Mouse (Mus musculus) forebrain, embryonic 14.5 days (tissue): ENCODE results near the gene Ubap2. TPM values are rescaled to one million over a fixed set of nuclear protein-coding genes. Genes with fewer than 3 reads are reported as not detected.

Experiments
- ATAC-seq: fragments of 200-750 bp; cut with Nextera tagmentation; 2 replicates; pipeline ENCODE4 v1.8.0; 2017; ENCODE audit warnings: mild to moderate bottlenecking, moderate library complexity
- DNase-seq: peaks from one replicate; pipeline ENCODE4 v3.0.0-alpha.2; 2015; ENCODE audit warnings: low spot score
- H3K27ac ChIP-seq: fragments of 300-500 bp; sonication (generic); 2 replicates; pipeline ENCODE4 v1.5.1; 2014; ENCODE audit warnings: low read depth, mild to moderate bottlenecking, control low read depth, low read length, moderate library complexity
- H3K27me3 ChIP-seq: fragments of 300-500 bp; sonication (generic); replicated peaks from 2 replicates; pipeline ENCODE4 v1.6.1; 2014; ENCODE audit warnings: low read length, control low read depth, mixed read lengths; ENCODE audit not compliant: control insufficient read depth, insufficient read depth
- H3K36me3 ChIP-seq: fragments of 300-500 bp; sonication (generic); 2 replicates; pipeline ENCODE4 v1.6.1; 2014; ENCODE audit warnings: low read length, control low read depth; ENCODE audit not compliant: control insufficient read depth, insufficient read depth
- H3K4me1 ChIP-seq: fragments of 300-500 bp; sonication (generic); 2 replicates; pipeline ENCODE4 v1.6.1; 2014; ENCODE audit warnings: antibody characterized with exemption, low read length, control low read depth; ENCODE audit not compliant: control insufficient read depth, insufficient read depth
- H3K4me2 ChIP-seq: fragments of 300-500 bp; sonication (generic); 2 replicates; pipeline ENCODE4 v1.6.1; 2014; ENCODE audit warnings: mild to moderate bottlenecking, control low read depth, low read length
- H3K4me3 ChIP-seq: fragments of 300-500 bp; sonication (generic); 2 replicates; pipeline ENCODE4 v1.5.1; 2014; ENCODE audit warnings: low read depth, low read length, control low read depth
- H3K9ac ChIP-seq: fragments of 300-500 bp; sonication (generic); 2 replicates; pipeline ENCODE4 v1.6.1; 2014; ENCODE audit warnings: mild to moderate bottlenecking, low read length, control low read depth, moderate library complexity
- H3K9me3 ChIP-seq: fragments of 300-500 bp; sonication (generic); replicated peaks from 2 replicates; pipeline ENCODE4 v1.6.1; 2016; ENCODE audit warnings: low read length, control low read depth, mixed read lengths; ENCODE audit not compliant: control insufficient read depth
- WGBS: fragments of 180-500 bp; shearing (Covaris S2); extraction: QIAGEN DNeasy Blood & Tissue Kit; methylation state at CpG from one replicate; pipeline ENCODE4 v1.1.7; 2014; 5-methylcytosine and 5-hydroxymethylcytosine counted together
- polyA plus RNA-seq: library from polyadenylated mRNA; unstranded; fragments of >200 nt; fragmentation: Nextera tagmentation; extraction: Ambion mirVana; gene quantifications from 2 replicates; pipeline ENCODE4 v1.2.1, GENCODE M21; 2014

Gene Ubap2
- polyA plus RNA-seq, 1 experiment from 2014 or later = 41.7 TPM

- Histone ChIP-seq H3K9ac (no peak overlapping the region), H3K4me2 (no peak overlapping the region), H3K27ac (no peak overlapping the region), H3K4me3 (no peak overlapping the region), H3K9me3 (no peaks in the 10 kb centered on the region), H3K36me3 (no peaks in the 10 kb centered on the region), H3K27me3 (no peaks in the 10 kb centered on the region), H3K4me1 (peaks cover 4% of the 10 kb centered on the region; the same call in 1 of the 2 replicates)
- ATAC-seq (no peak), DNase-seq (no peak)
- 97% methylated on average over 3 of the region's 3 CpGs for WGBS
These were observed 113.7 kb downstream of the Ubap2 start for GRCm38 (mm10) chr4:41161232-41161631.

GRCm38 (mm10) chr4:41158251-41158650 lies 116.7 kb downstream of the Ubap2 start:
- no peak for ATAC-seq
- H3K9me3 ChIP-seq = no peaks in the 10 kb centered on the region
- H3K9ac ChIP-seq = no peak overlapping the region
- no peaks in the 10 kb centered on the region for H3K27me3 ChIP-seq
- H3K4me2 ChIP-seq = no peak overlapping the region
- no peak overlapping the region for H3K27ac ChIP-seq
- DNase-seq = no peak
- no peak overlapping the region for H3K4me3 ChIP-seq
- no peaks in the 10 kb centered on the region for H3K4me1 ChIP-seq
- no peaks in the 10 kb centered on the region for H3K36me3 ChIP-seq
- WGBS = 100% methylated on average over 1 of the region's 1 CpGs

- H3K4me2 ChIP-seq = no peak overlapping the region
- no peak overlapping the region for H3K9ac ChIP-seq
- H3K4me1 ChIP-seq = no peaks in the 10 kb centered on the region
- 87% methylated on average over 9 of the region's 9 CpGs for WGBS
- no peak for ATAC-seq
- no peak overlapping the region for H3K27ac ChIP-seq
- H3K9me3 ChIP-seq = no peaks in the 10 kb centered on the region
- DNase-seq = no peak
- no peak overlapping the region for H3K4me3 ChIP-seq
- no peaks in the 10 kb centered on the region for H3K36me3 ChIP-seq
- H3K27me3 ChIP-seq = no peaks in the 10 kb centered on the region
These were observed 118.0 kb downstream of the Ubap2 start for GRCm38 (mm10) chr4:41156961-41157360.

GRCm38 (mm10) chr4:41153146-41153545 lies 121.8 kb downstream of the Ubap2 start:
- no peak overlapping the region for H3K4me3 ChIP-seq
- no peak overlapping the region for H3K4me2 ChIP-seq
- no peaks in the 10 kb centered on the region for H3K36me3 ChIP-seq
- DNase-seq = no peak
- no peaks in the 10 kb centered on the region for H3K9me3 ChIP-seq
- no peaks in the 10 kb centered on the region for H3K4me1 ChIP-seq
- no peaks in the 10 kb centered on the region for H3K27me3 ChIP-seq
- WGBS = 74% methylated on average over 3 of the region's 3 CpGs
- ATAC-seq = no peak
- no peak overlapping the region for H3K27ac ChIP-seq
- no peak overlapping the region for H3K9ac ChIP-seq

GRCm38 (mm10) chr4:41151186-41151585 lies 123.8 kb downstream of the Ubap2 start:
- no peaks in the 10 kb centered on the region for H3K36me3 ChIP-seq
- no peak overlapping the region for H3K4me3 ChIP-seq
- H3K27me3 ChIP-seq = no peaks in the 10 kb centered on the region
- no peak overlapping the region for H3K4me2 ChIP-seq
- no peak for ATAC-seq
- no peak for DNase-seq
- WGBS = 90% methylated on average over 7 of the region's 7 CpGs
- no peaks in the 10 kb centered on the region for H3K4me1 ChIP-seq
- no peaks in the 10 kb centered on the region for H3K9me3 ChIP-seq
- H3K9ac ChIP-seq = no peak overlapping the region
- no peak overlapping the region for H3K27ac ChIP-seq

- no peak overlapping the region for H3K4me3 ChIP-seq
- ATAC-seq (no peak), DNase-seq (no peak)
- H3K36me3 ChIP-seq = 0 out of 2 replicates have a peak, but pooled peaks cover 2% of the 10 kb centered on the region
- H3K27me3 ChIP-seq = no peaks in the 10 kb centered on the region
- H3K27ac ChIP-seq = no peak overlapping the region
- no peak overlapping the region for H3K4me2 ChIP-seq
- no peak overlapping the region for H3K9ac ChIP-seq
- WGBS = 85% methylated on average over 3 of the region's 3 CpGs
- no peaks in the 10 kb centered on the region for H3K9me3 ChIP-seq
- no peaks in the 10 kb centered on the region for H3K4me1 ChIP-seq
These were observed 125.1 kb downstream of the Ubap2 start for GRCm38 (mm10) chr4:41149891-41150290.

Other genes with a start within 250 kb of the Ubap2 start
- not detected in 2 replicates for gene Aqp7, start 227.0 kb downstream of the Ubap2 start, polyA plus RNA-seq
- gene Aqp3, start 177.0 kb downstream of the Ubap2 start, polyA plus RNA-seq = not detected in 2 replicates
- gene Nol6, start 150.7 kb downstream of the Ubap2 start, polyA plus RNA-seq = 23.8 and 32.6 TPM in 2 replicates
- gene Ube2r2, start 139.4 kb downstream of the Ubap2 start, polyA plus RNA-seq = 63.2 and 74.3 TPM in 2 replicates
- gene Dcaf12, start 39.7 kb upstream of the Ubap2 start, polyA plus RNA-seq = 53.4 and 64.7 TPM in 2 replicates
- 59.6 and 74.9 TPM in 2 replicates for gene Ubap1, start 73.9 kb upstream of the Ubap2 start, polyA plus RNA-seq
- gene Kif24, start 189.7 kb upstream of the Ubap2 start, polyA plus RNA-seq = 3.0 and 4.1 TPM in 2 replicates
- 80.2 and 82.0 TPM in 2 replicates for gene Nudt2, start 190.0 kb upstream of the Ubap2 start, polyA plus RNA-seq
- 2.4 and 2.6 TPM in 2 replicates for gene AI464131, start 227.9 kb upstream of the Ubap2 start, polyA plus RNA-seq
- 10.5 and 11.1 TPM in 2 replicates for gene 1110017D15Rik, start 242.2 kb upstream of the Ubap2 start, polyA plus RNA-seq